Mouse (Mus musculus) gastrocnemius, postnatal 14 days (tissue): ENCODE results near the gene Olfr49. TPM values are rescaled to one million over a fixed set of nuclear protein-coding genes. Genes with fewer than 3 reads are reported as not detected.
"Not testable (repeated sequence)": the region's sequence is repeated elsewhere in the genome, so short reads cannot be mapped to it uniquely, and the experiment has no call there.

ENCODE experiments used
- DNase-seq: peaks from one replicate; pipeline ENCODE4 v3.0.0; 2021; ENCODE audit warnings: mixed read lengths
- intact Hi-C: fragments of 180-260 bp; cut with DNase I; formaldehyde crosslinking; loops from one replicate; pipeline ENCODE4 v1.15.1; 2025; ENCODE audit warnings: low total_unique reads
- total RNA-seq, 2 experiments: library from RNA; stranded (reverse); gene quantifications; 2 replicates each; pipeline ENCODE4 v1.2.3; 2021

Gene Olfr49
- total RNA-seq, 2 experiments from 2014 or later: not detected

- intact Hi-C loops: no loop called here
- DNase-seq: no peak
Measured at GRCm38 (mm10) chr14:54233559-54234143, 51.1 kb downstream of the Olfr49 start.

GRCm38 (mm10) chr14:54232811-54233558 is 51.8 kb downstream of the Olfr49 start:
- no peak for DNase-seq
- intact Hi-C loops: no loop called here

DNA sequence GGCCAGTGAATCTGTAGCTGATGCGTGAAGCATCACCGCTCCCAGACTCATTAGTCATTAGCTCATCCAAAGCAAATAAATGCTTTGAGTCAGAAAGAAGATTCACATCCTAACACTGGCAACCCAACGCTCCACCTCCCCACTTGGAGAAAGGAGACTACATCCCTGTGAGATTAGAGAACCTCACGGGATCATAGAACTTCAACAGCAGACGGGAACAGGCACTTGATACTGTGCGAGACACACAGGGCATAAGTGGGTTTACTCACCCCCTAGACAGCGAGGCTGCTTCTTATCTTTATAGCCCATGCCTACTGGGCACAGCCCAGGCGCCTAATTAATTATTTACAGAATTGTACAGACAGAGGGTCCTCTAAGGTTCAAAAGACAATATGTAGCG is 52.6 kb downstream of the Olfr49 start:
- intact Hi-C loops: no loop called here
- DNase-seq: no peak

DNA sequence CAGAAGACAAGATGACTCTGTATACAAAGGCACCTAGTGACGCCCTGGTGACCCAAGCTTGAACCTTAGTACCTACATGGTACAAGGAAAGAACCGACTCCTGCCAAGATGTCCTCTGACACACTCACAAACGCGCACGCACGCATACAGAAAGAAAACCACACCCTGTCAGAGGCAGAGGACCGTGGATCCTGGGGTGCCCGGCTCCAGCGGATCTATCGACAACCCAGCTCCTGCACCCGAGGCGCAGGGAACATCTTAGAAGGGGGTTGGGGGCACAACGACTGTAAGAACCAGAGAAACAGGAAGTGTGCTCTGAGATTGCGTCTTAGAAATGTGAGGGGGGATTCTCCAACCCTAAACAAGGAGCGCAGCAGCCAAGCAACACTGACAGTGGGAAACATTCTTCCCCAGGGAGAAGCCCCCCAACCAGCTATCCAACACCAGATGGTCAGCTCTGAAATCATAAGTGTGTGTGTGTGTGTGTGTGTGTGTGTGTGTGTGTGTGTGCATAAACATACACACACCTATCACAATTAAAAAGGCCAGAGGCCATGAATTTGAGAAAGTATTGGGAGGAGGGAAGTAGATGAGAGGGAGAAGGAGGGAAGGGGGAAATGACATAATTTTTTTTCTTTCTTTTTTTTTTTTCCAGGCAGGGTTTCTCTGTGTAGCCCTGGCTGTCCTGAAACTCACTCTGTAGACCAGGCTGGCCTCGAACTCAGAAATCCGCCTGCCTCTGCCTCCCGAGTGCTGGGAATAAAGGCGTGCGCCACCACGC is 53.4 kb downstream of the Olfr49 start:
- intact Hi-C loops: no loop called here
- DNase-seq: no peak

DNA sequence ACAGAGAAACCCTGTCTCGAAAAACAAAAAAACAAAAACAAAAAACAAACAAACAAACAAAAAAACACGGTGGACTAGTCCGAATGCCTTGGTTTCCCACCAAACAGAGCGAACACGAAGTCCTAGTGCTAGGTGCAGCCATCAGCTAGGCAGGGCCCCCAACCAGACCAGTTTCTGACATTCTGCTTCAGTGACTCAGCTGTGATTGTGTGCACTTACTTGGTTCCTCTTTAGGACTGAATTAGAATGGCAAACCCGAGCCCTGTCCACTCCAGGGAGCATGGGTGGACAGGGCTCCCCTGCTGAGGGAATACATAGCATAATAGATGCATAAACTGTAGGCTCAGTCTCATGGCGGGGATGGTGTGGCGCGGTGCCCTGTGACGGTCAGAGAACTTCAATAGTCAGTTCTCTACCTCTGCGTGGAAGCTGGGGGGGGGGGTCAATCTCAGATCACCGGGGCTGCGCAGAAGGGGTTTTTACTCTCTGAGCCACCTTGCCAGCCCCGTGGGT is 54.0 kb downstream of the Olfr49 start:
- no peak for DNase-seq
- intact Hi-C loops: no loop called here

GRCm38 (mm10) chr14:54229849-54230248 is 54.9 kb downstream of the Olfr49 start:
- intact Hi-C loops: loop anchor here (5.0 kb wide), 1 partner anchor 217 kb away; no protein-coding TSS in a partner anchor
- not testable (repeated sequence) for DNase-seq

GRCm38 (mm10) chr14:54228933-54229713 is 55.6 kb downstream of the Olfr49 start:
- intact Hi-C loops: loop anchor here (5.0 kb wide), 1 partner anchor 218 kb away; no protein-coding TSS in a partner anchor

GRCm38 (mm10) chr14:54228501-54228900 is 56.2 kb downstream of the Olfr49 start:
- no peak for DNase-seq
- intact Hi-C loops: loop anchor here (5.0 kb wide), 1 partner anchor 219 kb away; no protein-coding TSS in a partner anchor

More at GRCm38 (mm10) chr14:54228933-54229713, 55.6 kb downstream of the Olfr49 start:
- no peak for DNase-seq

Other genes with a start within 250 kb of the Olfr49 start
- 10 to 100 TPM; 67.4 to 70.3 TPM for gene Dad1, start 30.8 kb downstream of the Olfr49 start, total RNA-seq
- gene Abhd4, start 30.8 kb downstream of the Olfr49 start, total RNA-seq: 10 to 100 TPM; 18.4 to 19.9 TPM
- 10 to 100 TPM; 54.7 to 57.7 TPM for gene Oxa1l, start 75.9 kb upstream of the Olfr49 start, total RNA-seq
- gene Slc7a7, start 132.8 kb upstream of the Olfr49 start, total RNA-seq: 1 to 10 TPM; 2.9 to 3.4 TPM
- gene Mrpl52, start 142.0 kb upstream of the Olfr49 start, total RNA-seq: 100 to 1,000 TPM; 107 to 116 TPM
- gene Mmp14, start 146.7 kb upstream of the Olfr49 start, total RNA-seq: 10 to 100 TPM; 52.0 to 68.1 TPM
- gene Lrp10, start 179.2 kb upstream of the Olfr49 start, total RNA-seq: 10 to 100 TPM; 33.5 to 37.2 TPM
- not detected for gene Rem2, start 191.2 kb upstream of the Olfr49 start, total RNA-seq
- gene Prmt5, start 232.6 kb upstream of the Olfr49 start, total RNA-seq: 10 to 100 TPM; 27.9 to 28.9 TPM